Mouse (Mus musculus): Measurements from ENCODE around the gene Zbtb39.

DNA sequence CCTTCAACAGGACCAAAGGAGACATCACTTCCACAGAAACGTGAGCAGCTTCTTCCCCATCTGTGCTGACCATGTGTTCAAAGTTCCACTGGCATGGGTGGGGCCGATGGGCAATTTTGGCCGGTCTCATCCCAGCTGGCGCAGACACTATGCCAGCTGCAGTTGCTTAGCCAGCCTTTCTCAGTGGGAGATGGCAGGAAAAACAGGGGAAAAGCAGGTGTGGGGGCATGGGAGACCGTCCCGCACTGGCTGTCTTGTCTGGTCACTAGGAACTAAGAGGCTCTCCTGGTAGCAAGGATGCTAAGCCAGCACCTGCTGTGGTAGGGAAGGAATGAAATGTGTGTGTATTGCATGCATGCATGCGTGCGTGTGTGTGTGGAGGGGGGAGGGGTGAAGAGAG, 10.9 kb upstream of the Zbtb39 start:
- TF ChIP-seq POLR2A (IDR thresholded peaks at IDR 0.05; ENCODE audit: borderline replicate concordance, extremely low read depth, low read depth, low read length) (no peak), CTCF (IDR thresholded peaks at IDR 0.05; ENCODE audit: insufficient read depth, low read length) (no peak)
